Mouse (Mus musculus) embryonic fibroblast, embryonic 13.5 days (primary cell): ENCODE data around the gene B430306N03Rik.

Source experiments
- CTCF ChIP-seq: IDR thresholded peaks from 2 replicates; pipeline ENCODE4 v1.5.1; 2011; ENCODE audit warnings: mild to moderate bottlenecking, control low read depth, low read length, moderate library complexity, borderline replicate concordance; ENCODE audit not compliant: insufficient read depth
- POLR2A ChIP-seq: IDR thresholded peaks from 2 replicates; pipeline ENCODE4 v1.6.1; 2011; ENCODE audit warnings: low read depth, mild to moderate bottlenecking, control low read depth, low read length, moderate library complexity

- no peak for TF ChIP-seq CTCF
- no peak for TF ChIP-seq POLR2A
Observed at GRCm38 (mm10) chr17:48266610-48267304, 49.2 kb upstream of the B430306N03Rik start.
